Mouse (Mus musculus) subcutaneous adipose tissue, adult 2 months (tissue): ENCODE measurements around the gene Col23a1. TPM values are rescaled to one million over a fixed set of nuclear protein-coding genes. Genes with fewer than 3 reads are reported as not detected.

ENCODE experiments used
- polyA plus RNA-seq: library from polyadenylated mRNA; depleted of rRNA; stranded (reverse); fragments of >200 nt; gene quantifications from 2 replicates; pipeline ENCODE4 v1.2.3, GENCODE M21; 2012; ENCODE audit warnings: low replicate concordance; rRNA removed

The Col23a1 gene
- polyA plus RNA-seq, result 0.99 and 2.5 TPM in 2 replicates

DNA sequence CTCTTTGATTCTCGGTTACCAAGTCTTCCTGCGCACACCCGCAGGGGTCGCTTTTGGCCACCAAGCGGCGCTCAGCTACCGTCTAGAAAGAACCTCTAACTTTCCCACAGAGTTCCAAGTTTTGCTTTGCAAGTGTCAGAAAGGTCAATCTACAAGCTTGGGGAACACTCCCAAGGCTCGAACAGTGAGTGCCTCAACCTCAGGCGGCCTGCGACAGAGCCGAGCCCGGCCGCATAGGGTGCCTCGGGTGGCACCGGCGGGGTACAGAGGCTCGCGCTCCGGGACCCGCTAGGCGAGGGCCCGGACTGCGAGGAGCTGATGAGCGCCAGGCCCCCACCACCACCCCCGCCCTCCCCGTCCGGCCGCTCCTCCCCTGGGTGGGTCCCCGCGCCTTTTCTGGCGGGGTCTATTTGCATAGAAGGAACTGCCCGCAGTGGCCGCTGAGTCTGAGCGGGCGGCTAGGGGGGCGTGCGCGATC, at the start of gene Col23a1:
Gene Col23a1, plus strand, starts transcription at position 357 of the 478 bp plus-strand sequence.

DNA sequence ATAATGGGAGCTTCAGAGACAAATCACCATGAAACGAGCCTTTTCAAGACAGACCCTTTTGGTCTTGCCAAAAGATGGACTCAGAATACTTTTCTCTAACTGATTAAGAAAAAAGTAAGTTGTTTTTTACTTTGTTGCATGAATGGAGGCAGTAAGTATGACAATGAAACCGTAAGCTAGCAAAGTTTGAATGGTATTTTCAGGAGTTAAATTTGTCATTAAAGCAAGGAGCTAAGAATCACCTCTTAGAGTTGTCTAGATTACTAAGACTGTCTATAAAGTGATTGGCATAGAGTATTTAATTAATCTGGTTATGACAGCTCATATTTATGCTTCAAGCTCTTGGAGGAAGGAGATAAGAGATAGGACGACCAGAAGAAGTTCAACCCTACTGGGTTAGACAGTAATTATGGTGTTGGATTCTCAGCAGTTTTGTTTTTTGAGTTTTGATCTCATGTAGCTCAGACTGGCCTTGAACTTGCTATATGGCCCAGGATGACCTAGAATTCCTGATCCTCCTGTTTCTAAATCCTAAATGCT, 28.0 kb upstream of the Col23a1 start, which contains the start of gene Clk4:
Gene Clk4, plus strand, starts transcription at position 51 of the 540 bp plus-strand sequence.

DNA sequence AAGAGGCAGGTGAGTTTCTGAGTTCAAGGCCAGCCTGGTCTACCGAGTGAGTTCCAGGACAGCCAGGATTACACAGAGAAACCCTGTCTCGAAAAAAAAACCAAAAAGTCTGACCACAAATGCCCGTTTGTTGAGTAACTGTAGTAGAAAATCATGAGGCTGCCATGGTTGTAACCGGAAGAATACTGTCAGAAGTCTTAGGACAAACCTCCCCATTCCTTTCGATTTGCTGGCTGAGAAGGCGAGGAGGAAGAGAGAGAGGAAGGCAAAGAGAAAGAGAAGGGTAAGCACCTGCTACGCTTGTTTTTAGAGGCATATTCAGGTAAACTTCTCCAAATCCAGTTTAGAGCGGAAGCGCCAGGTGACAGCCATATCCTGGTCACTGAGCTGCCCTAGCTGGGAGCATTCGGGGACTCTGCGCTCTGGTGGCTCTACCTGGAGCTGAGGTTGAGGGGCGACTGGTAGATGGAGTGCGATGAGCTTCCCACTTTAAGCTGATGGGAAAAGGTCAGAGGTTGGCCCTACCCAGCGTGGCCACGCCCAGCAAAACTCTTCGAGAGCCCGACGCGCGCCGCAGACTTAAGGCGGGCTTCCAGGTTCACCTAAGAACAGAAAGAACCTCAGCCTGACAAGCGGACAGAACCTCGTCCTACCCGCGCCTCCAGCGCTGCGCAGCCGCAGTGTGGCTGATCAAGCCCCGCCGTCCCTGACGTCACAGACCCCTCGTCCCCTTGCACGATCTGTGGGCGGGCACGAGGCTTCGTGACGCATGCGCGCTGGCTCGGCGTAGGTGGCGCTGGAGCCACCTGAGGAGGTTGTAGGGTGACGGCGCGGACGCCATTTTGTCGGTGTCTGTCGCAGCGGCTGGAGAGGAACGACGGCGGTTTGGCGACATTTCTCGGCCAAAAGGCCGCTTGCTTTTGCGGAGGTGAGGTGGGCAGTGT, 27.1 kb upstream of the Col23a1 start, which contains the start of gene BC049762:
Gene BC049762, minus strand, starts transcription at position 705 of the 944 bp plus-strand sequence.

DNA sequence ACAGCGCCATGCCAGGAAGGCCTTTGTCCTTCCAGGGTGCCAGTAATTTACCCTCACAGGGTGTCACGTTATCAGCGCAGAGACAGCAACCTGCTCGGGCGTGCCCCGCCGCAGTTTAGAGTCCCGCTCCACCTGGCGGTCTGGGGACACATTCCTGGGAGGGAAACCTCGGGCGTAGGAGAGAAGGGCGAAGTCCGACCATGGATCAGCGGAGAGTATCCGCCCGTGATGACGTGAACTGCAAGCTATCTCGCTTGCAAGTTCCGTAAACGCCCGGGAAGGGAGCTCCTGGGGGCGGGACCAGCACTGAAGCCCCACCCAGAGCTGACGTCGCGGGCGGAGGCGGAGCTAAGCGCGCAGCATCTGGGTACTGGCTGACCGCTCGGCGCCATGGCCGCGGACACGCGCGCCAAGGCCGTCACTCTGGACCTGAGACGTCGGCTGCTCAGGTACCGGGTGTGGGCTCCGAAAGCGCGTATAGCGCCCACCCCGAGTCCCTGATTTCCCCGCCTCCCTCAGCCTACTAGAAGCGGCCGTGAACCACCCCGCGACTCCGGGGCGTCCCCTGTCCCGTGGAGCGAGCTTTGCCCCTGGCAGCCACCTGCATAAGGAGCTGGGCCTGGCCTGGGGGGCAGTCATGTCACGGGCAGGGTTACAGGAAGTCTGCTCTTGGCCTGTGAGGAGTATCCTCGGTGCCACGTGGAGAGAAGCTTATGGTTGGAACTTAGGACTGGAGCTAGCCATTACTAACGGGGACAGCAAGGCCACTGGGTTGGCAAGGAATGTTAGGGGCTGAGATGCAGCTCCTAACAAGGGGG, 294.9 kb downstream of the Col23a1 start, which contains the start of gene Phykpl:
Gene Phykpl, plus strand, starts transcription at position 327 of the 818 bp plus-strand sequence.

DNA sequence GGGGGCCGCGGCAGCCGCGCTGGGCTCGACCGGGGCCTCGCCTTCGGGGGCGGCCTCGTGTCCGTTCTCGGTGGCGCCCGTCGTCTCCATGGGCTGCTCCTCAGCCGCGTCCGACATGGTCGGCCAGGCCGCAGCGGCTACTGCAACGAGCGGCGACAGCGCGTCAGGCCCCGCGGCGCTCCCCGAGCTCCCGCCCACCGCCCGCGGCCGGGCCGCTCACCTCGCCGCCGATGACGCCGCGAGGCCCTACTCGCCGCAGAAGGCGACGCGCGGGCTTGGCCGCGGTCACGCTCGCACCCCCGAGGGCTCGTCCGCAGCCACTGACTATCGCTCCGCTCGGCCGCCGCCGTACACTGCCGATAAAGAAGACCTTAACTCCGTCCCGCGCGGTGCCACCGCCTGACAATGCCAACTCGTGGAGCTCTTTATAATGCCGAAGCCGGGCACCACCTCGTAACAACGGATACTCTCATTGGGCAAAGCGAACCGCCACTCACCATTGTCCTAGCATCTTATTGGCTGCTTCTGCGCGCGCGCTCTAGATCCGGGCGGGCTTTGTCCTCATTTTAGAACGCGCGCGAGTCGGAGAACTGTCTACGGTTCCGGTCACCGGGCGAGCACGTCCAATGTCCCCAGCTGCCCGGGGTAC, 316.9 kb downstream of the Col23a1 start, which contains the start of gene Hnrnpab:
Gene Hnrnpab, minus strand, starts transcription at position 401 of the 649 bp plus-strand sequence.

GRCm38 (mm10) chr11:51619409-51620060, 329.8 kb downstream of the Col23a1 start, which contains the start of gene Nhp2:
Nhp2 (plus strand) TSS chr11:51619735.

Other genes starting within 250 kb of the Col23a1 start
- not detected in 2 replicates for gene Olfr1375, start 241.8 kb upstream of the Col23a1 start, polyA plus RNA-seq
- 3.0 and 3.9 TPM in 2 replicates for gene Zfp354a, start 230.7 kb upstream of the Col23a1 start, polyA plus RNA-seq
- not detected in 2 replicates for gene Gm12569, start 69.4 kb upstream of the Col23a1 start, polyA plus RNA-seq
- gene Clk4, start 28.2 kb upstream of the Col23a1 start, polyA plus RNA-seq, result 34.2 and 50.5 TPM in 2 replicates
- 0.63 and 1.3 TPM in 2 replicates for gene BC049762, start 26.9 kb upstream of the Col23a1 start, polyA plus RNA-seq